Mouse (Mus musculus): ENCODE data around the gene Akap8. TPM values are rescaled to one million over a fixed set of nuclear protein-coding genes. Genes with fewer than 3 reads are reported as not detected.

The Akap8 gene
- polyA plus RNA-seq, 1 experiment from 2014 or later: 93.1 TPM

DNA sequence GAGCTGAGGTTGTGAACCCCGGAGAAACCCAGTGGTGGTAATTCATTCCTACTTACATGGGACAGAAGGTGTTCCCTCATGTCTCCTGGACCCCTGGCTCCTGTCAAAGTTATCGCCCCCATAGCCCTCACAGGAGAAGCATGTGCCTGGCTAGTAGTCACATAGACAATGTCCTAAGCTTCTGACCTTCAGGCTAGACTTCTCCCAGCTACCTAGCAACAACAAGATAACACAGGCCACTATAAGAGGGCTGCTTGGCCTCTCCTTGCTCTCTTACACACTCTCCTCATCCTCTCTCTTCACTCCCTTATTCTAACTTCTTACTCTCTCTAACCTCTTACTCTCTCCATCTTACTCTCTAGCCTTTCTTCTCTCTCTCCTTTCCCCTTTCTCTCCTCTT, 63.6 kb downstream of the Akap8 start:
- ATAC-seq (ENCODE audit: insufficient number of reproducible peaks, low FRiP score, low TSS enrichment, low read depth): no peak
- 92% methylated on average over 2 of the region's 2 CpGs for WGBS

DNA sequence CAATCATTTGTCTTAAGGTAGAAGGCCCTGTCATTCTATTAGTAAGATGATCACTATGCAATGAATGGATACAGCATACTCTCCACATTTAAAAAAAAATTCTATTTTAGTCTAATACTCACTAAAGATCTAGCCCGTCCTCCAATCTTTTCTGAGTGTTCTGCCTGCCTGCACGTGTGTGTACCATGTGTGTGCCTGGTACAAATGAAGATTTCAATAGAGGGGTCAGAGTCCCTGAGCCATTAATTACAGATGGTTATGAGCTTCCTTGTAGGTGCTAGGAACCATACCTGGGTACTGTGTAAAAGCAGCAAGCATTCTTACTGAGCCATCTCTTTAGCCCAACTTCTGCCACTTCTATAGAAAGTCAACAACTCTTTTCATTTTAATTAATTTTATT, 64.1 kb downstream of the Akap8 start:
- Histone ChIP-seq H3K27me3 (no peaks in the 10 kb centered on the region), H3K4me1 (peaks cover 7% of the 10 kb centered on the region), H3K4me2 (no peak overlapping the region), H3K4me3 (no peak overlapping the region), H3K9ac (no peak overlapping the region), H3K36me3 (0 out of 2 replicates have a peak, but pooled peaks cover 5% of the 10 kb centered on the region), H3K9me3 (no peaks in the 10 kb centered on the region), H3K27ac (no peak overlapping the region)
- no peak for ATAC-seq (ENCODE audit: insufficient number of reproducible peaks, low FRiP score, low TSS enrichment, low read depth)
- WGBS: 73% methylated on average over 2 of the region's 2 CpGs

More for the DNA sequence above, 63.6 kb downstream of the Akap8 start:
- Histone ChIP-seq H3K36me3 (0 out of 2 replicates have a peak, but pooled peaks cover 5% of the 10 kb centered on the region), H3K4me3 (no peak overlapping the region), H3K4me1 (peaks cover 7% of the 10 kb centered on the region), H3K9ac (no peak overlapping the region), H3K27me3 (no peaks in the 10 kb centered on the region), H3K4me2 (no peak overlapping the region), H3K9me3 (no peaks in the 10 kb centered on the region), H3K27ac (no peak overlapping the region)

Other genes with a start within 250 kb of the Akap8 start
- 16.7 and 17.5 TPM in 2 replicates for gene Notch3, start 154.4 kb downstream of the Akap8 start, polyA plus RNA-seq (2015; fragmentation: Nextera tagmentation; extraction: Ambion mirVana)
- gene Ephx3, start 131.7 kb downstream of the Akap8 start, polyA plus RNA-seq (2015; fragmentation: Nextera tagmentation; extraction: Ambion mirVana): 19.0 and 20.6 TPM in 2 replicates
- 78.1 and 81.6 TPM in 2 replicates for gene Brd4, start 36.5 kb downstream of the Akap8 start, polyA plus RNA-seq (2015; fragmentation: Nextera tagmentation; extraction: Ambion mirVana)
- gene Akap8l, start 29.4 kb upstream of the Akap8 start, polyA plus RNA-seq (2015; fragmentation: Nextera tagmentation; extraction: Ambion mirVana): 85.1 and 88.6 TPM in 2 replicates
- 21.6 TPM in 2 replicates for gene Wiz, start 68.2 kb upstream of the Akap8 start, polyA plus RNA-seq (2015; fragmentation: Nextera tagmentation; extraction: Ambion mirVana)
- 2.1 and 2.6 TPM in 2 replicates for gene Rasal3, start 82.3 kb upstream of the Akap8 start, polyA plus RNA-seq (2015; fragmentation: Nextera tagmentation; extraction: Ambion mirVana)
- 0.10 and 0.26 TPM in 2 replicates for gene Pglyrp2, start 102.9 kb upstream of the Akap8 start, polyA plus RNA-seq (2015; fragmentation: Nextera tagmentation; extraction: Ambion mirVana)
- 51.7 and 53.4 TPM in 2 replicates for gene Cyp4f39, start 131.5 kb upstream of the Akap8 start, polyA plus RNA-seq (2015; fragmentation: Nextera tagmentation; extraction: Ambion mirVana)
- gene Cyp4f17, start 184.8 kb upstream of the Akap8 start, polyA plus RNA-seq (2015; fragmentation: Nextera tagmentation; extraction: Ambion mirVana): 12.6 and 12.9 TPM in 2 replicates
- gene Cyp4f16, start 215.3 kb upstream of the Akap8 start, polyA plus RNA-seq (2015; fragmentation: Nextera tagmentation; extraction: Ambion mirVana): 19.7 and 20.9 TPM in 2 replicates

All from limb, embryonic 15.5 days (tissue).